Mouse (Mus musculus) liver, embryonic 14.5 days (tissue): ENCODE data around the gene Tbcc.

Source experiments
- CTCF ChIP-seq: IDR thresholded peaks from 2 replicates; pipeline ENCODE4 v1.5.1; 2016; ENCODE audit warnings: antibody characterized with exemption, low read depth, control low read depth
- EP300 ChIP-seq: IDR thresholded peaks from 2 replicates; pipeline ENCODE4 v1.6.1; 2016; ENCODE audit warnings: antibody characterized with exemption, low read depth

DNA sequence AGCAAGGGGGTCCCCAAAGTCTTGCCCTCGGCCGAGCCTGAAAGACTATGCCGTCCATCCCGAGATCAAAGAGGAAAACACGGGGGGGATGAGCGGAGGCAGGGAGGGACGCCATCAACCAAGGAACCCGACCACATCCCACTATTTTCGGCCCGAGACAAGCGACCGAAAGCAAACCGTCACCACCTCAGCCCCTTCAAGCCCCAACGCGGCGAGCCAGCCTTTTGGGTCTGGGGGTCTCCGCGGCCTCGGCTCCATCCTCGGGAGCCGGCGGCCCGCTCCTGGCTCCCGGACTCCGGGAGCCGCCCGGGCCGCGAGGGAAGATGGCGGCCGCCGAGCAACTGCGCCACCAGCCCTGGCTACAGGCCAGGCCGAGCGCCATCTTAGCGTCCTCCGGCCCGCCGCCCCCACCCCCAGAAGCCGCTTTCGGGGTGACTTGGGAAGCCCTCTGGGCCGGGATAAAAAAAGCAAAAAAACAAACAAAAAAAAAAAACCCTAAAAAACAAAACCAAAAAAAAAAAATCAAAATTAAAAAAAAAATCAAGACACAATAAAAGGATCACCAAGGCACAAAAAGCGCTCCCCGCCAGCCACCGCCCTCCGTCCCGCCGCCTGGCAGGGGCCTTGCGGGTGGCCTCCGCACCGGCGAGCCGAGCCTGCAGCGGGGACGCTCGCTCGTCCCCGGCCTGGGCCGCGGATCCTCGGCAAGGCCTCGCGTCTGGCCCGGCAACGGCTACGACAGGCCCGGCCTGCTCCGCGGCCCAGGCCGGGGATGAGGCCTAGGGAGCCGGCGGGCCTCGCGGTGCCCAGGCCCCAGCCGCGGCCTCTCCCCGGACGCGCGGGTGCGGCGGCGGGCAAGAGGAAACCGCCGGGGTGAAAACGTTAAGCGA, 33.8 kb upstream of the Tbcc start:
- TF ChIP-seq CTCF (no peak), EP300 (no peak)
